ENCODE assay signal across 14 mouse cellular contexts in the genomic region with DNA sequence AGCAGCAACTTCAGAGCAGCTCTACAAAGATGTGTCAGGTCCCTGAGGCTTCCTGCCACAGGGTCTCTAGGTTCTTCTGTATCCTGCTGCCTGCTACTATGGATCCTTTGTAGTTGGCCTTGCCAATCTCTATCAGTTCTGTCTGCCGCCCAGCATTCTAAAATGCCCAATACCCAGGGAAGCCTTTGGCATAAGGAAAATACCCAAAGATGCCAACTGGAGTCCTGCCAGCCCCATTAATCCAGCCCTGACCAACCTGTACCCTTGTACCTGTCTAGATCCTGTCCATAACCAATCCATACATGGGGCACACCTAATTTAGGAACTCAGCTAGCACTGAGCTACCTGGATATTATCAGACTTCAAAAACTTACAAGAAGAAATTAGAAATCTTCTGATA. TPM values are rescaled to one million over a fixed set of nuclear protein-coding genes. Genes with fewer than 3 reads are reported as not detected.
DNase-seq lines count a peak whose midpoint lies in the region; ATAC-seq and TF ChIP-seq lines count a peak whose summit lies in the region.
"Had no signal": no experiment of that assay in that cellular context is flagged by ENCODE, and none has a peak within 500 bp of the region (broad histone marks: within the 10 kb centered on the region; RNA-seq: fewer than 3 reads in every experiment).

No protein-coding gene starts in this region.

- peaks cover 26% of the 10 kb centered on the region for H3K4me1 ChIP-seq in heart, embryonic 13.5 days
- peaks cover 22% of the 10 kb centered on the region for H3K4me1 ChIP-seq in lung, embryonic 16.5 days (replicated peaks; ENCODE audit: control insufficient read depth, insufficient read depth, low read length)
- H3K4me1 ChIP-seq in hindbrain, embryonic 15.5 days (replicated peaks) = peaks cover 39% of the 10 kb centered on the region
- H3K4me1 ChIP-seq in midbrain, postnatal 0 days (ENCODE audit: insufficient read depth, low read length) = peaks cover 11% of the 10 kb centered on the region; the same call in 1 of the 2 replicates

- H3K27ac ChIP-seq in heart, embryonic 13.5 days (replicated peaks) = no peak overlapping the region
- H3K27ac ChIP-seq in lung, embryonic 16.5 days (ENCODE audit: low read length) = no peak overlapping the region
- H3K27ac ChIP-seq in hindbrain, embryonic 15.5 days (replicated peaks) = no peak overlapping the region
- H3K27ac ChIP-seq in midbrain, postnatal 0 days (ENCODE audit: low read depth, low read length) = no peak overlapping the region
- H3K27ac ChIP-seq: embryonic facial prominence, embryonic 13.5 days; heart, adult 2 months had no signal

- peak overlapping the region; percentile 52 for H3K9ac ChIP-seq in heart, embryonic 13.5 days
- 0 out of 2 replicates have a peak overlapping the region, but pooled peaks have one; percentile 20 for H3K9ac ChIP-seq in lung, embryonic 16.5 days (ENCODE audit: low read length)
- H3K9ac ChIP-seq in hindbrain, embryonic 15.5 days = 0 out of 2 replicates have a peak overlapping the region, but pooled peaks have one; percentile 18
- no peak overlapping the region; the same call in 1 of the 2 replicates for H3K9ac ChIP-seq in midbrain, postnatal 0 days (replicated peaks; ENCODE audit: low read length, poor library complexity, severe bottlenecking)

- intact Hi-C loops in heart, postnatal 14 days (cut with DNase I) = no loop called here

- no peak for DNase-seq in heart, postnatal 14 days
- no peak for DNase-seq in lung, adult 18-20 months
- DNase-seq in midbrain, postnatal 0 days (ENCODE audit: low spot score) = no peak
- DNase-seq in MN1 (ENCODE audit: low spot score) = no peak
- DNase-seq: adrenal gland, postnatal 10 days; heart, adult 2 months; lung, postnatal 10 days had no signal

- no peak overlapping the region for H3K4me3 ChIP-seq in heart, embryonic 13.5 days
- H3K4me3 ChIP-seq in lung, embryonic 16.5 days (ENCODE audit: low read length) = no peak overlapping the region
- H3K4me3 ChIP-seq in hindbrain, embryonic 15.5 days = no peak overlapping the region
- no peak overlapping the region for H3K4me3 ChIP-seq in midbrain, postnatal 0 days (ENCODE audit: low read depth, low read length)
- H3K4me3 ChIP-seq: embryonic facial prominence, embryonic 13.5 days; heart, adult 2 months had no signal

- H3K36me3 ChIP-seq in heart, embryonic 13.5 days = peaks cover 49% of the 10 kb centered on the region
- H3K36me3 ChIP-seq in lung, embryonic 16.5 days (ENCODE audit: control insufficient read depth, insufficient read depth, low read length) = peaks cover 31% of the 10 kb centered on the region
- peaks cover 36% of the 10 kb centered on the region for H3K36me3 ChIP-seq in hindbrain, embryonic 15.5 days
- peaks cover 32% of the 10 kb centered on the region for H3K36me3 ChIP-seq in midbrain, postnatal 0 days (ENCODE audit: insufficient read depth, low read length)

- TF ChIP-seq CTCF in midbrain, postnatal 0 days (IDR thresholded peaks at IDR 0.05) = no peak

- H3K9me3 ChIP-seq in heart, embryonic 13.5 days = no peaks in the 10 kb centered on the region
- H3K9me3 ChIP-seq in lung, embryonic 16.5 days (ENCODE audit: control insufficient read depth, low read length) = no peaks in the 10 kb centered on the region
- no peaks in the 10 kb centered on the region for H3K9me3 ChIP-seq in hindbrain, embryonic 15.5 days
- no peaks in the 10 kb centered on the region for H3K9me3 ChIP-seq in midbrain, postnatal 0 days (ENCODE audit: low read length)
- H3K9me3 ChIP-seq: embryonic facial prominence, embryonic 13.5 days had no signal

- no peaks in the 10 kb centered on the region for H3K27me3 ChIP-seq in heart, embryonic 13.5 days (replicated peaks)
- no peaks in the 10 kb centered on the region for H3K27me3 ChIP-seq in lung, embryonic 16.5 days (ENCODE audit: control insufficient read depth, insufficient read depth, low read depth, low read length)
- H3K27me3 ChIP-seq in hindbrain, embryonic 15.5 days = no peaks in the 10 kb centered on the region
- H3K27me3 ChIP-seq in midbrain, postnatal 0 days (ENCODE audit: insufficient read depth, low read length) = no peaks in the 10 kb centered on the region
- H3K27me3 ChIP-seq: embryonic facial prominence, embryonic 13.5 days had no signal

- WGBS in heart, embryonic 13.5 days = 97% methylated on average over 1 of the region's 1 CpGs
- WGBS in lung, embryonic 16.5 days = 77% methylated on average over 1 of the region's 1 CpGs
- 81% methylated on average over 1 of the region's 1 CpGs for whole genome bisulfite sequencing in hindbrain, embryonic 15.5 days
- 77% methylated on average over 1 of the region's 1 CpGs for WGBS in midbrain, postnatal 0 days

- H3K4me2 ChIP-seq in heart, embryonic 13.5 days = no peak overlapping the region
- no peak overlapping the region for H3K4me2 ChIP-seq in lung, embryonic 16.5 days (ENCODE audit: low read depth, low read length)
- H3K4me2 ChIP-seq in hindbrain, embryonic 15.5 days = peak overlapping the region; percentile 7; the same call in 1 of the 2 replicates
- peak overlapping the region; percentile 2; the same call in 1 of the 2 replicates for H3K4me2 ChIP-seq in midbrain, postnatal 0 days (ENCODE audit: low read depth, low read length, poor library complexity, severe bottlenecking)

- no peak for ATAC-seq in heart, embryonic 13.5 days (ENCODE audit: extremely low read depth, insufficient number of reproducible peaks, low FRiP score, low TSS enrichment)
- ATAC-seq in lung, embryonic 16.5 days (ENCODE audit: low read depth) = no peak
- ATAC-seq in hindbrain, embryonic 15.5 days (ENCODE audit: low FRiP score, low read depth) = no peak
- no peak for ATAC-seq in midbrain, postnatal 0 days (ENCODE audit: low FRiP score)

RNA-seq across cellular contexts. Expression of a gene that starts 2.8 kb away (rescaled TPM):
- 35.5 and 37.4 TPM in 2 replicates for polyA plus RNA-seq in heart, embryonic 13.5 days (2015; fragmentation: Nextera tagmentation; extraction: Ambion mirVana)
- total RNA-seq in heart, postnatal 14 days (2021) = 10 to 100 TPM; 20.0 to 22.1 TPM
- polyA plus RNA-seq in lung, embryonic 16.5 days (2015; fragmentation: Nextera tagmentation; extraction: Ambion mirVana) = 52.7 and 53.6 TPM in 2 replicates
- polyA plus RNA-seq in hindbrain, embryonic 15.5 days (2015; fragmentation: Nextera tagmentation; extraction: Ambion mirVana) = 169 and 205 TPM in 2 replicates
- 246 and 289 TPM in 2 replicates for total RNA-seq in midbrain, postnatal 0 days (2014; rRNA removed)
- polyA plus RNA-seq in midbrain, postnatal 0 days (2015; fragmentation: Nextera tagmentation; extraction: Ambion mirVana) = 291 and 306 TPM in 2 replicates

RNA-seq across cellular contexts. Expression of a gene that starts 2.9 kb away (rescaled TPM):
- polyA plus RNA-seq in heart, embryonic 13.5 days (2015; fragmentation: Nextera tagmentation; extraction: Ambion mirVana) = 33.2 and 39.9 TPM in 2 replicates
- 10 to 100 TPM; 13.6 to 16.1 TPM for total RNA-seq in heart, postnatal 14 days (2021)
- polyA plus RNA-seq in lung, embryonic 16.5 days (2015; fragmentation: Nextera tagmentation; extraction: Ambion mirVana) = 45.1 and 50.2 TPM in 2 replicates
- polyA plus RNA-seq in hindbrain, embryonic 15.5 days (2015; fragmentation: Nextera tagmentation; extraction: Ambion mirVana) = 54.7 and 58.8 TPM in 2 replicates
- 25.8 and 29.1 TPM in 2 replicates for total RNA-seq in midbrain, postnatal 0 days (2014; rRNA removed)
- 31.5 and 34.5 TPM in 2 replicates for polyA plus RNA-seq in midbrain, postnatal 0 days (2015; fragmentation: Nextera tagmentation; extraction: Ambion mirVana)

RNA-seq across cellular contexts. Expression of a gene that starts 14.0 kb away (rescaled TPM):
- polyA plus RNA-seq in heart, embryonic 13.5 days (2015; fragmentation: Nextera tagmentation; extraction: Ambion mirVana) = 1.4 TPM in 2 replicates
- 1 to 10 TPM; 2.7 to 3.0 TPM for total RNA-seq in heart, postnatal 14 days (2021)
- 37.4 and 42.6 TPM in 2 replicates for polyA plus RNA-seq in lung, embryonic 16.5 days (2015; fragmentation: Nextera tagmentation; extraction: Ambion mirVana)
- polyA plus RNA-seq in hindbrain, embryonic 15.5 days (2015; fragmentation: Nextera tagmentation; extraction: Ambion mirVana) = 1.00 and 1.2 TPM in 2 replicates
- 2.4 and 3.1 TPM in 2 replicates for total RNA-seq in midbrain, postnatal 0 days (2014; rRNA removed)
- 0.48 and 0.74 TPM in 2 replicates for polyA plus RNA-seq in midbrain, postnatal 0 days (2015; fragmentation: Nextera tagmentation; extraction: Ambion mirVana)

RNA-seq across cellular contexts. Expression of a gene that starts 32.9 kb away (rescaled TPM):
- 0.05 TPM in 1 of 2 replicates, not detected in the other for polyA plus RNA-seq in heart, embryonic 13.5 days (2015; fragmentation: Nextera tagmentation; extraction: Ambion mirVana)
- not detected for total RNA-seq in heart, postnatal 14 days (2021)
- polyA plus RNA-seq in lung, embryonic 16.5 days (2015; fragmentation: Nextera tagmentation; extraction: Ambion mirVana) = 0.11 and 0.43 TPM in 2 replicates
- polyA plus RNA-seq in hindbrain, embryonic 15.5 days (2015; fragmentation: Nextera tagmentation; extraction: Ambion mirVana) = 0.64 and 0.90 TPM in 2 replicates
- 0.55 and 0.61 TPM in 2 replicates for total RNA-seq in midbrain, postnatal 0 days (2014; rRNA removed)
- polyA plus RNA-seq in midbrain, postnatal 0 days (2015; fragmentation: Nextera tagmentation; extraction: Ambion mirVana) = 0.73 and 0.98 TPM in 2 replicates
- total RNA-seq: heart, adult 2 months; hematopoietic stem cell, adult 5-6 weeks had no signal

RNA-seq across cellular contexts. Expression of a gene that starts 45.8 kb away (rescaled TPM):
- 0.88 and 1.5 TPM in 2 replicates for polyA plus RNA-seq in heart, embryonic 13.5 days (2015; fragmentation: Nextera tagmentation; extraction: Ambion mirVana)
- not detected for total RNA-seq in heart, postnatal 14 days (2021)
- polyA plus RNA-seq in lung, embryonic 16.5 days (2015; fragmentation: Nextera tagmentation; extraction: Ambion mirVana) = 2.0 and 2.6 TPM in 2 replicates
- 2.8 and 4.1 TPM in 2 replicates for polyA plus RNA-seq in hindbrain, embryonic 15.5 days (2015; fragmentation: Nextera tagmentation; extraction: Ambion mirVana)
- total RNA-seq in midbrain, postnatal 0 days (2014; rRNA removed) = 1.5 and 2.5 TPM in 2 replicates
- 3.3 and 4.3 TPM in 2 replicates for polyA plus RNA-seq in midbrain, postnatal 0 days (2015; fragmentation: Nextera tagmentation; extraction: Ambion mirVana)
- total RNA-seq: heart, adult 2 months; hematopoietic stem cell, adult 5-6 weeks; layer of hippocampus, adult 8-10 months; left cerebral cortex, postnatal 25 days had no signal
- polyA plus RNA-seq: heart, adult 2 months had no signal

Comparison
In these comparisons a context has a peak if more than half of its experiments do, and no peak if none do; other contexts are left out.
1. H3K4me2 ChIP-seq: peak in hindbrain, embryonic 15.5 days (single experiment) and midbrain, postnatal 0 days (single experiment); none in heart, embryonic 13.5 days (single experiment) and lung, embryonic 16.5 days (single experiment).
2. RNA of a gene that starts 14.0 kb away (polyA plus RNA-seq): 37.4 to 42.6 TPM in lung, embryonic 16.5 days; 1.4 TPM in heart, embryonic 13.5 days, 1.00 to 1.2 TPM in hindbrain, embryonic 15.5 days and 0.48 to 0.74 TPM in midbrain, postnatal 0 days; every median in the first group is over 10 times any median in the second.